Mouse (Mus musculus) gastrocnemius, postnatal 25 days (tissue): Measurements from ENCODE around the gene Polr2a. TPM values are rescaled to one million over a fixed set of nuclear protein-coding genes. Genes with fewer than 3 reads are reported as not detected.
"Not testable (repeated sequence)": the region's sequence is repeated elsewhere in the genome, so short reads cannot be mapped to it uniquely, and the experiment has no call there.

Experiments used
- DNase-seq: peaks from one replicate; pipeline ENCODE4 v3.0.0; 2022
- total RNA-seq, 2 experiments: library from RNA; stranded (reverse); gene quantifications; 1 replicate in 1 of 2; 2 replicates in 1 of 2; pipeline ENCODE4 v1.2.3; 2021

Gene Polr2a
- total RNA-seq, 2 experiments from 2014 or later: 24.7 to 27.5 TPM

- peak; percentile 89 for DNase-seq
These were observed 51.5 kb downstream of the Polr2a start for GRCm38 (mm10) chr11:69706775-69707479.

DNA sequence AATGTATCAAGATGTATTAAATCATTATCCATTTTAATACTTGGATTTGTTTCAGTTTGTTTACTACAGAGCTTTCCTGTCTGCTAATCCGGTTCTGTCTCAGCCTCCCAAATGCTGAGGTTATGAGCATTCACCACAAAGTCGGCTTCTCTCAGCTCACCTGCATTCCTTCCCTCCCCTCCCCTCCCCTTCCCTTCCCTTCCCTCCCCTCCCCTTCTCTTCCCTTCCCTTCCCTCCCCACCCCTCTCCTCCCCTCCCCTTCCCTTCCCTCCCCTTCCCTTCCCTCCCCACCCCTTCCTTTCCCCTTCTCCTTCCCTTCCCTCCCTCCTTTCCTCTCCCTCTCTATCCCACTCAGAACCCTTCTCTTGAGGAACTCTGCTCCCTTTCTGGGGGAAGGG, 53.8 kb downstream of the Polr2a start:
- DNase-seq: no peak

DNA sequence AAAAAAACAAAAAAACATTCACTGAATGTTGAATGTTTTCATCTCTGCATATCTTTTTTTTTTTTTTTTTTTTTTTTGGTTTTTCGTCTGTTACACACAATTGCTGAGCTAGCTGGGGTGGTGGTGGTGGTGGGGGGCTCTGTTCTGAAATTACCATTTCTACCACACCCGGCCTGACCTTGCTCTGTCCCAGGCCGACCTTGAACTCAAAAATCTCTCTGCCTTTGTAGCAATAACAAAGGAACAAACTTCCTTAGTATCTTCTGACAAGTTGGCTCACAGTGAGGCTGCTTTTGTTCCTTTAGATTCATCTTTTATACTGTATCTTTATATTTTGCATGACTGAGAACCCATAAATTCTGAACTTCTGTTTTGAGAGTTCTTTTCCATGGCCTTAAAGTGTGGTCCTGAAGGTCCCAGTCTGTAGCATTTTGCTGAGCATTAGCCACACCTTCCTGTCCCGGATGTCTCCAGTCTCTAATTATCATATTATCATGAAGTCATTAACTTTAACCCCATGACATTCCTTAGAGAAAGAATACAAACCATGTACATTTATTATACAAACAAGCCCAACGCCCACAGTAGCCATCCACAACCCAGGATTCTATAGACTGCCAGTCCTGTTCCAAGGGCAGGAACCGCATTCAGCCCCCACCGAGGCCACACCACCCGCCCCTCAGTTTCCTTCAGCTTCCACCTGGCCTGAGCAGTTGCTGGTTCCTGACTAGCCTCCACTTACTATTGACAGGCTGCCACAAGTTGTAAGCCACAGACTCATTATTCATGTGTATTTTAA, 54.4 kb downstream of the Polr2a start:
- no peak for DNase-seq

GRCm38 (mm10) chr11:69703381-69703780, 55.1 kb downstream of the Polr2a start:
- not testable (repeated sequence) for DNase-seq

DNA sequence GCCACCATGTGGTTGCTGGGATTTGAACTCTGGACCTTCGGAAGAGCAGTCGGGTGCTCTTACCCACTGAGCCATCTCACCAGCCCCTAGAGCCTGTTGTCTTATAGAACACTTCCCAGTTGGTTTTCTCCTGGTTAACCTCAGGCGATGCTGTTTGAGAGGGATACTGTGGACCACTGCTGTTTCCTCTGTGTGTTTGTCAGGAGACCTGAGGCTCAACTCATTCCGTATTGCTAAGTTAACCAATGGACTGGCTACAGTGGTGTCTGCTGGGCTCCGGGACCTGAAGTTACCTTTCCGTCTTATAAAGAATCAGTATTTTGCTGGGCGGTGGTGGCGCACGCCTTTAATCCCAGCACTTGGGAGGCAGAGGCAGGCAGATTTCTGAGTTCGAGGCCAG, 55.6 kb downstream of the Polr2a start:
- not testable (repeated sequence) for DNase-seq

DNA sequence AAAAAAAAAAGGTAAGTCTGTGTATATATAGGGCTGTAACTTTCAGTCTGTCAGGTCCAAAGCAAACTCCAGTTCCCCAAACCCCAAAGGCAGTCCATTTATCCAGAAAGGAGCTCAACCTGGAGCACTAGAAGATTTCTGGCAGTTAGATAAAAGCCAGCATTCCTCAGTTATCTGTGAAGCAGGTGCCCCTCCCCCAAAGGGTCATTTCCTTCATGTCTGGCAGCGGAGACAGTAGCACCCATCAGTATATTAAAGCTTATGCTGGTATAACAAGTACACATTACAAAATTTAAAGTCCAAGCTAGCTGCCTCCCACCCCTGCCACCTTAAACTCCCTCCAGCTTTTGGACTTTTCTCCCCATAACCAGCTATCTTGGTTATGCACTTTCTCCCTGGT, 58.8 kb downstream of the Polr2a start:
- DNase-seq: no peak

DNA sequence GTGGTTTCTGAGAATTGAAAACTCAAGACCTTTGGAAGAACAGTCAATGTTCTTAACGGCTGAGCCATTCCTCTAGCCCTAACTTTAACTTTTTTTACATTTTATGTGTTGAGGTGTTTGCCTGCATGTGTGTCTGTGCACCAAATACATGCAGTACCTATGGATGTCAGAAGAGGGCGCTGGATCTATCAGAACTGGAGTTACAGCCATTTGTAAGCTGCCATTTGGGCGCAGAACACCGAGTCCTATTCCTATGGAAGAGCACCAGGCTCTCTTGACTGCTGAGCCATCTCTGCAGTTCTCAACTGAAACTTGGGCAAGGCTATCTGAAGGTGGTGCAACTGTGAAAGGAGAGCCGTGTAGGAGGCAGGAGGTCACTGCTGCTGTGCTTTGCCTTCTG, 59.9 kb downstream of the Polr2a start:
- no peak for DNase-seq

DNA sequence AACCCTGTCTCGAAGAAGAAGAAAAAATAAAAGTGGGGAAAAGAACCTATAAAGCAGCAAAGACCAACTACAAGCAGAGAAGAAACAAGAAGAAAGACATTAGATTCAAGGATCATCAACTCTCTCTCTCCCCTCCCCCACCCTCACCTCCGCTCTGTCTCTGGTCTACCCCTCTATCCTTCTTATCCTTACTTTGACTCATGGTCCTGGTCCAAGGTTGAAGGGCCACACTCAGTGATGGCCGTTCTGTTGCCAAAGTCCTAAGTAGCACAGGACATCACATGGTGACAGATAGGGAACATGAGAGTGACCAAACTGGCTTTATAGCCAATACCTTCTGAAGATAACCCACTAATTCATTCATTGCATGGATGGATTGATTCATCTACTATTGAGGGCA, 61.0 kb downstream of the Polr2a start:
- no peak for DNase-seq

GRCm38 (mm10) chr11:69695361-69696181, 62.9 kb downstream of the Polr2a start, which contains the start of the genes Tnfsf12 and Tnfsfm13:
Tnfsf12 (minus strand) TSS chr11:69695849.
Tnfsfm13 (minus strand) TSS chr11:69696098.
- DNase-seq: peak; percentile 81

GRCm38 (mm10) chr11:69695046-69695360, 63.4 kb downstream of the Polr2a start:
- DNase-seq: no peak

DNA sequence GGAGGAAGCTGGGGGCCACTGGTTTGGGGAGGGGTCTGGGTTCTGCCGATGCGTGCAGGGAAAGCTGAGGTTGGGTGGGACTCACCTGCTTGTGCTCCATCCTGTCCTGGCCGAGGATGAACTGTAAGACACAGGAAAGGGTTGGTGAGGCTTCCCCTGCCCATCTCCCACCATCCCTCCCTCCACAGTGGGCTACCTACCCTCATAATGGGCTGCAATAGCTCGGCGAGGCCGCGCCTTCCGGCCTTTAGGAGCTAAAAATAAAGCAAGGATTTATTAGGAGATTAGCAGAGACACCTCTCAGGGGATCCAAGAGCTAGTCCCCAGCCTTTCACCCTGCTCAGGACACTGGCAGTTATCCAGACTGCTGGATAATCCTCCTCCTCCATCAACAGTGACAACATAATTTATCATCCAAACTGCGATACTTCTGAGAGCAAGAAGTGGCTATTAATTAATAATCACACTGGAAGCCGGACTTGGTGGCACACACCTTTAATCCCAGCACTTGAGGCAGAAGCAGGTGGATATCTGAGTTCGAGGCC, 64.9 kb downstream of the Polr2a start:
- DNase-seq: no peak

DNA sequence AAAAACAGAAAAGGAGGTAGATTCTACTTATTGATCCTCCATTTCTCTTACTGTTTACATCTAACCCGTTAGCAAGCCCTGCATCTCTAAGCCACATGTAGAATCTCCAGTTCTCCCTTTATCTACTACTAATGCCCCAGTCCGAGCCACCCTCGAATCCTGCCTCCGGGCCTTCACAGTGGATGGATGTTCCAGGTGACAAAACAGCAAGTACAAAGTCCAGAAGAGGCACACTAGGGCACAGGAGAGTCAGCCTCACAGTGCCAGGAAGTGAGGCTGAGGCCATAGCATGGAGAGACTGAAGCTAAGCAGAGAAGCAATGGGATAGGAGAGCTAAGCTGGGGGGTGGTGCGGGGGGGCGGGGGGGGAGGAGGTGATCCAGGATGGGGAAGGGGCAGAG, 65.6 kb downstream of the Polr2a start:
- DNase-seq: no peak

- DNase-seq: no peak
These were observed 66.1 kb downstream of the Polr2a start for GRCm38 (mm10) chr11:69692196-69692811.

DNA sequence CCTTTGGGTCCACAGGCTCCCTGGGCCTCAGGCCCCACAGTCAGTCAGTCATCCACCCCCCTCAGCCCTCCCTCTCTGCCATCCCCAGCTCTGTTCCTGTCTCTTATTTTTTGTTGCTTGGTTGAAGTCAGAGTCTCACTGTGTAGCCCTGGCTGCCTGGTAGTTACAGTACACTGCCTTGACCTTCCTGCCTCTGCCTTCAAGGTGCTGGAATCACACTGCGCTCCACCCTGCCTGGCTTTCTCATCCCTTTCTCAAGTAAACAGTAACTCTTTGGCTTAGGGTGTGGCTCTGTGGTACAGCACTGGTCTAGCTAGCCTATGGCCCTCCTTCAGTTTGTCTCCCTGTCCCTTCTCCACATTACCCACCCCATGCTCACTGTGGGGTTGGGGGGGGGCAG, 68.5 kb downstream of the Polr2a start:
- no peak for DNase-seq

DNA sequence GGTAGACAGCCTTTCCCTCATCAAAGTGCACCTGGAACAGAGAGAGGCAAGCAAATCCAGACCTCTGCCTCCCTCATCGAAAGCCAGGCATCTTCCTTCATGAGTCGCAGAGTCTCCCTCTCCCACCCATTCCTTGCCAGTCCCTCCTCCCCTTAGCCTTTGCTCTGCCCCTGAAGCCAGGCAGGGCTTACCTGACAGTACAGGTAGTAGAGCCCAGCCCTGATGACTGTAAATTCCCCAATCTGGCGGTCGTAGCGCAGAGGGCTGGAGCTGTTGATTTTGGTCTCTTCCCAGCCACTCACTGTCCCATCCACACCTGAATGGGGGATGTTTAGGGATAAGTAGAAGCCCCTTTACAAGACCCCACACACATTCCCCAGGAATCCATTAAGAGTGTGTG, 71.4 kb downstream of the Polr2a start:
- no peak for DNase-seq

DNA sequence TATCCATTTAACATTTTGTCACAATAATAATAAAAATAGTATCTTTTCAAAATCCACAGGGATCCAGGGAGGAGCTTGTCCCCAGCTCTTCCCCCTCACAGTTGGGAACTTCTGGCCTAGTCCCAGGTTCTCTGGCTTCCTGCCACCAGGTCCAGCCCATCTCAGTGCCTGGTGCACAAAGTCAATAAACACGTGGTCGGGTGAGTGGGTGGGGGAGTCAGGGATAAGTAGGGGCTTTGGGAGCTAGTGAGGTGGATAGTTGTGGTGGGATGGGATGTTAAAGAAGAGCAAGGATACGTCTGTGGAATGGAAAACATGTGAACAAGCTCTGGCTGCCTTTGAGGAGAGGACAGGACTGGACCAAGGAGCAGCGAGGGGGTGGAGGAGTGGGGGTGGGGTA, 72.1 kb downstream of the Polr2a start:
- peak; percentile 83 for DNase-seq

GRCm38 (mm10) chr11:69685526-69686148, 72.8 kb downstream of the Polr2a start, which contains the start of gene Tnfsf13:
Tnfsf13 (minus strand) TSS chr11:69685784.
- peak; percentile 86 for DNase-seq

GRCm38 (mm10) chr11:69684936-69685335, 73.5 kb downstream of the Polr2a start:
- DNase-seq: no peak

- no peak for DNase-seq
These were observed 74.2 kb downstream of the Polr2a start for GRCm38 (mm10) chr11:69684128-69684745.
